Mouse (Mus musculus): ENCODE measurements around the gene Cdh1. TPM values are rescaled to one million over a fixed set of nuclear protein-coding genes. Genes with fewer than 3 reads are reported as not detected.
"Not testable (repeated sequence)": the region's sequence is repeated elsewhere in the genome, so short reads cannot be mapped to it uniquely, and the experiment has no call there.

Cdh1 gene
- polyA plus RNA-seq, 1 experiment = not detected

GRCm38 (mm10) chr8:106606601-106607145 is 3.5 kb downstream of the Cdh1 start:
- Histone ChIP-seq H3K4me3 (ENCODE audit: insufficient read depth, low read depth, low read length) (no peak overlapping the region), H3K4me1 (ENCODE audit: control insufficient read depth, insufficient read depth, low read length) (peaks cover 12% of the 10 kb centered on the region), H3K27ac (ENCODE audit: insufficient read depth, low read depth, low read length) (no peak overlapping the region)
- TF ChIP-seq POLR2A (IDR thresholded peaks at IDR 0.05; ENCODE audit: insufficient read depth, low read depth, low read length) (no peak), CTCF (IDR thresholded peaks at IDR 0.05; ENCODE audit: insufficient read depth, low read depth, low read length) (no peak)
- WGBS = 38% methylated on average over 15 of the region's 15 CpGs

- not testable (repeated sequence) for H3K4me3 ChIP-seq (ENCODE audit: insufficient read depth, low read depth, low read length); H3K27ac ChIP-seq (ENCODE audit: insufficient read depth, low read depth, low read length)
- H3K4me1 ChIP-seq (ENCODE audit: control insufficient read depth, insufficient read depth, low read length) = peaks cover 12% of the 10 kb centered on the region
- 85% methylated on average over 4 of the region's 4 CpGs for WGBS
These were observed 4.6 kb downstream of the Cdh1 start for GRCm38 (mm10) chr8:106607783-106608182.

DNA sequence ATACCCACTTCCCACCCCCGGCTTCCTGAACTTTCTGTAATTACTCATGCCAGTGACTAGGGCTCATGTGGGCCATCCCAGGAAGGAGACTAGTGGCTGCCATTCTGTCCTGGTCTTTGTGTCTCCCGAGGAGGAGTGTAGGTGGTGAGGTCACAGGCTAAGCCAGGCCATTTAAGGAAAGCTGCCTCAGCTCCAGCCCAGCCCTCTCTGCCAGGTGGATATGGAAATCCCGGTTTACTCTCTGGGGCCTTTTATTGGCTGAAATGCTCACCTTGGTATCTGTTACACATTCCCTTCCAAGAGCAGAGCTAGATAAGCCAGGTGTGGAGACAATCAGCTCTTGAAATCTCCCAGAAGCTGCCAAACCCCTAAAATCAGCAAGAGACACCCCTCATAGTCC is 5.3 kb downstream of the Cdh1 start:
- TF ChIP-seq POLR2A (IDR thresholded peaks at IDR 0.05; ENCODE audit: insufficient read depth, low read depth, low read length) (no peak), CTCF (IDR thresholded peaks at IDR 0.05; ENCODE audit: insufficient read depth, low read depth, low read length) (no peak)
- no peak overlapping the region for H3K4me3 ChIP-seq (ENCODE audit: insufficient read depth, low read depth, low read length)
- H3K4me1 ChIP-seq (ENCODE audit: control insufficient read depth, insufficient read depth, low read length) = peaks cover 8% of the 10 kb centered on the region
- no peak overlapping the region for H3K27ac ChIP-seq (ENCODE audit: insufficient read depth, low read depth, low read length)
- 76% methylated on average over 3 of the region's 3 CpGs for WGBS

DNA sequence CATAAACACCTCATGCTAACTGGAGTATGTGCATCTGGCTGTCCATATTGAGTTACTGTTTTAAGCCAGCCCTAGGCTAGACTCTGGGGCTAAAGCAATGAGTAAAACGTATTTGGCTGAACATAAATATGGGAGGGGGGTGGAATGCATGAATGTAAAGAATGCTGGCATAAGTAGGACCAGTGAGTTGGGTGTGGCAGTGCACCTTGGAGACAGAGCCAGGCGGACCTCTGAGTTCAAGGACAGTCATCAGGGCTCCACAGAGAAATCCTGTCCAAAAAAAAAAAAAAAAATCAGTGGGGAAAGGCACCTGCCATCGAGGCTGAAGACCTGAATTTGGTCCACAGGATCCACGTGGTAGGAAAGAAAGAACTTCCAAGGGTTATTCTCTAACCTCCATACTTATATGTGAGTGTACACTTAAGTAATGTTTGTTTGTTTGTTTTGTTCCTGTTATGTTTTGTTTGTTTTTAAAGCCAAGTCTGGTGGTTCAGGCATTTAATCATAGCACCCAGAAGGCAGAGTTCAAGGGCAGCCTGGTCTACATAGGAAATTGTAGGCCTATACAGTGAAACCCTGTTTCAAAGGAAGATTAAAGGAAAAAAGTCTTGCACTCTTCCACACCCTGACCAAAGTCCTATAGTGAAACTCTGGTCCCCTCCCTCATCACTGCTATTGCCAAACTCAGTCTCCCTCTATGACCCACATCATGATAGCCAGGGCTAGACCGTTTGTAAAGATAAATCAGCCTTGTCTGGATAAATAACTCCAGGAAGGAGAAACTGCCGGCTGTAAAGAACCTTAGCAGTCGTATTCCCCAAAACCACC is 6.1 kb downstream of the Cdh1 start:
- Histone ChIP-seq H3K4me3 (ENCODE audit: insufficient read depth, low read depth, low read length) (no peak overlapping the region), H3K4me1 (ENCODE audit: control insufficient read depth, insufficient read depth, low read length) (no peaks in the 10 kb centered on the region), H3K27ac (ENCODE audit: insufficient read depth, low read depth, low read length) (no peak overlapping the region)
- WGBS = 79% methylated on average over 7 of the region's 7 CpGs
- TF ChIP-seq POLR2A (IDR thresholded peaks at IDR 0.05; ENCODE audit: insufficient read depth, low read depth, low read length) = no peak
- no peak for TF ChIP-seq CTCF (IDR thresholded peaks at IDR 0.05; ENCODE audit: insufficient read depth, low read depth, low read length)

- Histone ChIP-seq H3K27ac (ENCODE audit: insufficient read depth, low read depth, low read length) (no peak overlapping the region), H3K4me3 (ENCODE audit: insufficient read depth, low read depth, low read length) (no peak overlapping the region), H3K4me1 (ENCODE audit: control insufficient read depth, insufficient read depth, low read length) (no peaks in the 10 kb centered on the region)
- 83% methylated on average over 9 of the region's 9 CpGs for WGBS
- TF ChIP-seq POLR2A (IDR thresholded peaks at IDR 0.05; ENCODE audit: insufficient read depth, low read depth, low read length) (no peak), CTCF (IDR thresholded peaks at IDR 0.05; ENCODE audit: insufficient read depth, low read depth, low read length) (no peak)
These were observed 7.9 kb downstream of the Cdh1 start for GRCm38 (mm10) chr8:106610958-106611640.

DNA sequence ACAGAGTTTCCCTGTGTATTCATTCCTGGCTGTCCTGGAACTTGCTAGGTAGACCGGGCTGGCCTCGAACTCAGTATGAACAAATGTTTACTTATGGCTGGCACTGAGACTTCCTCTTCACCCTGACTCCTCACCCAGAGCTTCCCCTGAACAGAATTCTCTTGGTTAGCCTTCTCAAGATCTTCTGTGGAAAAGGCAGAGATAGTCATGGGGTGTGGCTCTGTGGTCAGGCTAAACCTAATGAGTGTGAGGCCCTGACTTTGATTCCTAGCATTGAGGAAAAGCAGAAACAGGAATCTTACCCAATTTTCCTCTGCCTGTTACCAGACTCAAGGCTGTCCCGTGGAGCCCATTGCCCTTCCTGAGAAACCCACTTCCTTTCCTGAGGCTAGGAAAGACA is 8.9 kb downstream of the Cdh1 start:
- H3K4me1 ChIP-seq (ENCODE audit: control insufficient read depth, insufficient read depth, low read length) = no peaks in the 10 kb centered on the region
- TF ChIP-seq CTCF (IDR thresholded peaks at IDR 0.05; ENCODE audit: insufficient read depth, low read depth, low read length) (no peak), POLR2A (IDR thresholded peaks at IDR 0.05; ENCODE audit: insufficient read depth, low read depth, low read length) (no peak)
- 85% methylated on average over 3 of the region's 3 CpGs for WGBS
- H3K4me3 ChIP-seq (ENCODE audit: insufficient read depth, low read depth, low read length) = no peak overlapping the region
- H3K27ac ChIP-seq (ENCODE audit: insufficient read depth, low read depth, low read length) = no peak overlapping the region

- Histone ChIP-seq H3K4me1 (ENCODE audit: control insufficient read depth, insufficient read depth, low read length) (peaks cover 5% of the 10 kb centered on the region; the same call in 1 of the 2 replicates), H3K4me3 (ENCODE audit: insufficient read depth, low read depth, low read length) (no peak overlapping the region), H3K27ac (ENCODE audit: insufficient read depth, low read depth, low read length) (no peak overlapping the region)
- 93% methylated on average over 5 of the region's 5 CpGs for WGBS
- TF ChIP-seq POLR2A (IDR thresholded peaks at IDR 0.05; ENCODE audit: insufficient read depth, low read depth, low read length) (no peak), CTCF (IDR thresholded peaks at IDR 0.05; ENCODE audit: insufficient read depth, low read depth, low read length) (no peak)
These were observed 11.6 kb downstream of the Cdh1 start for GRCm38 (mm10) chr8:106614704-106615103.

- WGBS = 77% methylated on average over 10 of the region's 10 CpGs
- no peak for TF ChIP-seq CTCF (IDR thresholded peaks at IDR 0.05; ENCODE audit: insufficient read depth, low read depth, low read length)
- TF ChIP-seq POLR2A (IDR thresholded peaks at IDR 0.05; ENCODE audit: insufficient read depth, low read depth, low read length) = no peak
- H3K4me3 ChIP-seq (ENCODE audit: insufficient read depth, low read depth, low read length) = no peak overlapping the region
- H3K4me1 ChIP-seq (ENCODE audit: control insufficient read depth, insufficient read depth, low read length) = peaks cover 8% of the 10 kb centered on the region; the same call in 1 of the 2 replicates
- H3K27ac ChIP-seq (ENCODE audit: insufficient read depth, low read depth, low read length) = no peak overlapping the region
These were observed 12.6 kb downstream of the Cdh1 start for GRCm38 (mm10) chr8:106615661-106616299.

DNA sequence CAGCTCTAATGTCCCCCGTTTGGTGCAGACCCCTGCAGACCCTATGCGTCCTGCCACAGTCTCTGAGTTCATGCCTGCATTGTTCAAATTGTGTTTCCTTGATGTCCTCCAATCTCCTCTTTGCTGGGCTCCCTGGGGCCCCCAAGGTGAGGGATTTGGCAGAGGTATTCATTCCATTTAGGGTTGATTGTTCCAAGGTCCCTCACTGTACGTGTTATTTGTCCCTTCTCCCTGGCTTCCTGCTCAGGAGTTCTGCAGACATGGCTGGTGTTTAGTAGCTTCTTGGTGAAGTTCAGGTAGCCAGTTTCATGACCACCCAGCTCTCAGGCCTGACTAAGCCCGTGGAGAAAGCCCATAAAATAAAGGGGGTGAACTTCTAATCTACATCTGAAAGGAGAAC is 13.5 kb downstream of the Cdh1 start:
- Histone ChIP-seq H3K4me3 (ENCODE audit: insufficient read depth, low read depth, low read length) (no peak overlapping the region), H3K27ac (ENCODE audit: insufficient read depth, low read depth, low read length) (no peak overlapping the region), H3K4me1 (ENCODE audit: control insufficient read depth, insufficient read depth, low read length) (peaks cover 8% of the 10 kb centered on the region; the same call in 1 of the 2 replicates)
- 66% methylated on average over 4 of the region's 4 CpGs for WGBS
- TF ChIP-seq POLR2A (IDR thresholded peaks at IDR 0.05; ENCODE audit: insufficient read depth, low read depth, low read length) = no peak
- TF ChIP-seq CTCF (IDR thresholded peaks at IDR 0.05; ENCODE audit: insufficient read depth, low read depth, low read length) = no peak
